Mouse (Mus musculus): ENCODE measurements around the gene Gstm5.
"Not testable (repeated sequence)": the region's sequence is repeated elsewhere in the genome, so short reads cannot be mapped to it uniquely, and the experiment has no call there.

Gstm5 gene

GRCm38 (mm10) chr3:107895720-107896569 is at the start of gene Gstm5:
Gene Gstm5, plus strand, starts transcription at chr3:107895821.
- DNase-seq (ENCODE audit: low read depth) = no peak

GRCm38 (mm10) chr3:107846175-107846574 is 49.4 kb upstream of the Gstm5 start:
- DNase-seq (ENCODE audit: low read depth) = peak; percentile 55

- no peak for DNase-seq (ENCODE audit: low read depth)
These were observed 48.8 kb upstream of the Gstm5 start for GRCm38 (mm10) chr3:107846835-107847234.

- DNase-seq (ENCODE audit: low read depth) = no peak
These were observed 47.5 kb upstream of the Gstm5 start for GRCm38 (mm10) chr3:107848126-107848525.

GRCm38 (mm10) chr3:107849000-107849692 is 46.5 kb upstream of the Gstm5 start:
- DNase-seq (ENCODE audit: low read depth) = peak; percentile 27

GRCm38 (mm10) chr3:107849693-107850031 is 46.0 kb upstream of the Gstm5 start:
- DNase-seq (ENCODE audit: low read depth) = no peak

DNA sequence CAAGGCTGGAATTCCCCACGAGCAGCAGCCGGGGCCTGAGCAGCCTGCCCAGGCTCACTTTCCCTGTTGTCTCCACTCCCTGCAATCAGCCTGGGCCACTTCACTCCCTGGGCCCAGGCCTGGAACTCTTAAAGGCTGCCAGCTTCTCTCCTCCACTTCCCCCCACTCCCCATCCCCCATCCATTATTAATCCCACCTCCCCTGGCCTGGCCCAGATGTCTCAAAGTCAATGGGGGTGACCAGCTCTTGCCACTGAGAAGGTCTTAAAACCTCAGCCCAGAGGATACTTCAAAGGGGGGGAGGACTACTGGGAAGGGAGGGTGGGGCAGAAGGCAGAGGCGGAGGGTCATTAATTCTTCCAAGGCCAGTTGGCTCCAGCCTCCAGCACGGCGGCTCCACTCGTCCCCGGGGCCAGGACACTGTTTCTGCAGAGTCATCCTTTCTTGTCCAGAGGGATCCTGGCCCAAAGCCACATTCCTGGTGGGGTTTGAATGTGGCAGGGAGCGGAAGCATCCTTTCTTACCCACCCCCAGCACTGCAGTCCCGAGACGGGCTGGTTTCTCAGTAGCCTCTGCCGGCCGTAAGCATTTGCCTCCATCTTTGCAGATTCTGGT is 45.1 kb upstream of the Gstm5 start:
- DNase-seq (ENCODE audit: low read depth) = no peak

- peak; percentile 38 for DNase-seq (ENCODE audit: low read depth)
These were observed 42.8 kb upstream of the Gstm5 start for GRCm38 (mm10) chr3:107852786-107853185.

GRCm38 (mm10) chr3:107853232-107854181 is 42.1 kb upstream of the Gstm5 start:
- peak; percentile 64 for DNase-seq (ENCODE audit: low read depth)

DNA sequence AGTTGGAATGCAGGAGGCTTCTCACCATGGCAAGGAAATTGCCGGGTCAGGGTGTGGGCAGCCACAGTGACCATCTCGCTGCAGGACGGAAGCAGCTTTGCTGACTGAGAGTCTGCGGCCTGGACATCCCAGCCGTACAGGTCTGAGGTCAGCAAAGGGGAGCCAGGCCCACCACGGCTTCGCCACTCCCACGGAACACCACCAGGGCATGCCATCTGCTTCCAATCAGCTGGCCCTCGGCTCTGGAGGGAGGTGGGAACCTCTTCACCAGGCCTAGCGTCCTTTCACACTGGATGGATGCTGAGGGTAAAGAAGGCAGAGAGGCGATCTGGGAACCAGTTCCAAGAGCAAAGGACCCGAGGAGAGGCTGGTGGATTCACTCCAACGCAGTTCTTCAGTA is 40.3 kb upstream of the Gstm5 start:
- no peak for DNase-seq (ENCODE audit: low read depth)

GRCm38 (mm10) chr3:107857646-107858045 is 38.0 kb upstream of the Gstm5 start:
- no peak for DNase-seq (ENCODE audit: low read depth)

DNA sequence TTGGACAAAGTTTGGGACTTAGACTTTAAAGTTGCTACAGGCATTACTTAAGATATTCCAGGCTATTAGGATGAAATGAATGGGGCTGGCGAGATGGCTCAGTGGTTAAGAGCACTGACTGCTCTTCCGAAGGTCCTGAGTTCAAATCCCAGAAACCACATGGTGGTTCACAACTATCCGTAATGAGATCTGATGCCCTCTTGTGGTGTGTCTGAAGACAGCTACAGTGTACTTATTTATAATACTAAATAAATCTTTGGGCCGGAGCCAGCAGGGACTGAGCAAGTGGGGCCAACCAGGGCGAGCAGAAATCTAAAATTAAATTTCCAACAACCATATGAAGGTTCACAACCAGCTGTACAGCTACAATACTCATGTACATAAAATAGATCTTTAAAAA is 34.1 kb upstream of the Gstm5 start:
- DNase-seq (ENCODE audit: low read depth) = not testable (repeated sequence)

- DNase-seq (ENCODE audit: low read depth) = no peak
These were observed 33.1 kb upstream of the Gstm5 start for GRCm38 (mm10) chr3:107862471-107862870.

DNA sequence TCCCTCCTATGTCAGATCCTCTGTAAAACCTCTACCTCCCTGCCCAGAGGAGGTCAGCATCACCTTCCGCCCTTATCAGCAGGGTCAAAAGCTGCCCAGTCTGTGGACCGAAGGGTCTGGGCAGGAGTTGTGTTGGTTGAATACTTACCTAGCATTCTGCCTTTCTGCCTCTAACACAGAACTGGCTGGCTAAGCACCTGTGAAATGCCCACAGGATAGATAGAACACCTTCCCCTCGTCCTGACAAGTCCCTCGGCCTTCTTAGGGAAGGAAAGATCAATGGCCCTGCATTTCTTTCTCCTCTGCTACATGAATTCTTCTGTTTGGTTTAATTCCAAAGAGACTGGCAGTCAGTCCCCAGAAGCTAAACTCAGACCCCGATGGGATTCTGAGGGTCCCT is 32.1 kb upstream of the Gstm5 start:
- DNase-seq (ENCODE audit: low read depth) = no peak

DNA sequence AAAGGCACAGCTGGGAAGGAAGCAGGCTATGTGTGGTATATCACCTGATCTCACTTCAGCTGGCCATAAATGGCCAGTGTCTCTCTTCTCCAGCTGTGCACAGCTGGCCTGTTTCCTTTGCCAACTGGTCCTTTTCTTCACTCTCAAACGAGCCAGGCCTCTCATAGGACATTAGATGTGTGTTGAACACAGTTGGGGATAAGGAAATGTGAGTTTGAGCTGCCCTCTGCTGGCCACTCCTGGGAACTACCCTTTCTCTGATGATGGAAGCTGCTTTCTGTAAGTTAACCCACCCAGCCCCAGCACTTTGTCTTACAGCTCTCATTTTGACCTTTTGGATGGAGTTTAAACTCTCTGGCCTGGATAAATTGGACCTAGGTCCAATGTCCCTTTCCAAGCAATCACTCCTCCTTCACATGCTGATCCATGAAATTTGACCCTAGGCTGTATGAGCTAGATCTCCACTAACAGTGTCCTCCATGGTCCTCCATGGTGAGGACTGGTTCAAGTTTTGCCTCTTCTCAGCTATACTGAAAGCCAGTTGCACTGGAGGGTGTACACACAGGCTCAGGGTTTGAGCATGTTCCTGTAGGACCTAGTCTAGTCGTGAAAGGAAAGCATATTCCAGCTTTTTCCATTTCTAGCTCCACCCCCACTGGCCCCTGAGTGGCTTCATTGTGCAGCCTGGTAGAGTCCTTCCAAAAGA is 31.6 kb upstream of the Gstm5 start:
- DNase-seq (ENCODE audit: low read depth) = peak; percentile 87

- DNase-seq (ENCODE audit: low read depth) = no peak
These were observed 30.1 kb upstream of the Gstm5 start for GRCm38 (mm10) chr3:107865364-107866091.

- peak; percentile 89 for DNase-seq (ENCODE audit: low read depth)
These were observed 28.5 kb upstream of the Gstm5 start for GRCm38 (mm10) chr3:107867086-107867485.

DNA sequence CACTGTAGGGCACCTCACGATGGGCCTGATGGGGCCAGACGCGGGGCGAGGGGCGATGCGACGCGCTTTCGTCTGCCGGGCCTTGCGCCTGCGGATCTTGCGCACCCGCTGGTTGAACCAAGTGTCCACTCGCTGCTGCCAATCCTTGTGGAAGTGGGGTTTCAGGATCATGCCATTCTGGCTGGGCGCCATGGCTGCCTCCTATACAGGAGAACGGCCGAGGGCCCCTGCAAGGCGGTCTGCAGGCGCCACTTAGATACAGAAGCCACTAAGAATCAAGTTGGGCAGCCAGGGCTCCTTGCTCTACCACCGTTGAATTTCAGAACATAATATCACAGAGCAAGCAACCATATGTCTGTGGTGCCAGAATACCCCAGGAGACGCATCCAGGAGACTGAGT is 27.2 kb upstream of the Gstm5 start:
- DNase-seq (ENCODE audit: low read depth) = no peak

DNA sequence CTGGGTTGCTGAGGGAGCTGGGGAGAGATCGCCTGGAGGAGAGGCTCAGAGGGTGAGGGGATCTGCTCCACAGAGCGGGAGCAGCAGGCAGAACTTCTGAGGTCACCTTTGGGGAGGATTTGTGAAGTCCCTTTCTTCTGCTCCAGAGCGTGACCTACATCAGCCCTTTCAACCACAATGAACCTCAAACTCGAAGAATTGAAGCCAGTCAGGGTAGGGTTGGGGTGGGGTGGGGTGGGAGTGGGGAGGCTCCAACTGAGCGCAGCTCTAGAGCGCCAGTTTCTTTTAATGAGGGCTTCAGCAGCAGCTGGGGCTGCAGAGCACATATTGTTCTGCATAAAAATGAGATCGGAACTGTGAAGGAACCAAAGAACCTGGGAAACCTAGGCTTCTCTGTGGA is 26.5 kb upstream of the Gstm5 start:
- DNase-seq (ENCODE audit: low read depth) = no peak

DNA sequence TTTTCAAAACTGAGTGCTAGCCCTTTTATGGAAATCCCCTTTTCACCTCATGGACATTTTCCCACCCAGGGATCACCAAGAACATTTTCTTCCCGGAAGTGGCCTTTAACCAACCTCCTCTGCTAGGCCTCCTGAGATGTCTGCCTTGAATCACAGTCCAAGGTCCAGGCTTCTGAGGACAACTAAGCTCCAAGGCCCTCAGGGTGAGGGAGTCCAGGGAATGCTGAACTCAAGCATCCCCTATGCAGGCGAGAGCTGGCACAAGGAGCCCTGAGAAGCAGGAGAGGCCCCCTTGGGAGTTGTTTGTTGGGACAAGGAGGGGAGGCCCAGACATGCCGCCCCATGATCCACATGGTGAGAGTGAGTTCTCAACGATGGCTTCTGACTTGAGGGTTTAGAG is 25.7 kb upstream of the Gstm5 start:
- no peak for DNase-seq (ENCODE audit: low read depth)

Data from naive thymus-derived CD4-positive, alpha-beta T cell, adult 2 months (primary cell).